Mouse (Mus musculus): ENCODE data around the gene Gm28048.

The Gm28048 gene

DNA sequence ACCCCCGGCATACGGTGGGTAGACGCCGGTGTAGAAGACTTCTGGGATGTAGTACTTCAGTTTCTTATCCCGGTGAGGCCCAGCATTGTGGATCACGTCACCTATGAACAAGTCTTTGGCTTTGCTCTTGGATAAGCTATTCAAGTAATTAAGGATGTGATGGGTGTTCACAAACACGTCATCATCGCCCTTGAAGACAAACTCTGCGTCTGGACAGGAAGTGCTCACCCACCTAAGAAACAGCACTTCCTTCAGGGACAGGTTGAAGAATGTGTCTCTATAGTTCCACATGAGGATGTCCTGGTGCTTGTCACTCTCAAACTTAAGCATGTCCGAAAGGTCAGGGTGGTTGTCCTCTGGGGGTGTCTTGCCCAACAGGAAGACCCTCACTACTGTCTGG is 145.6 kb downstream of the Gm28048 start:
- no peak for TF ChIP-seq GATA4 (IDR thresholded peaks at IDR 0.05; ENCODE audit: insufficient replicate concordance, low read length)

DNA sequence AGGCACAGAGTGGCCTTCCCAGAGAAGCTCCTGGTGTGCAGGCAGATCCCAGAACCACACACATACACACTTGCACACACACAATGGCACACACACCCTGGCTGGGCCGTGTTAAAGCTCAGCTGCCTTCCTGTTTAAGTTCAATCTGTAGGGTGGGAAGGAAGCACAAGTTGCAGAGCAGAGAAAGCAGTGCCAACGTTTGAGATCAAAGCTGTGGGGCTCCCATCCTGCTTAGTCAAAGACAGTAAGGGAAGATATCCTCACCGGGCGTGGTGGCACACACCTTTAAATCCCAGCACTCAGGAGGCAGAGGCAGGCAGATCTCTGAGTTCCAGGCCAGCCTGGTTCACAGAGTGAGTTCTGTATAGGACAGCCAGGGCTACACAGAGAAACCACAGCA is 149.3 kb downstream of the Gm28048 start:
- no peak for TF ChIP-seq GATA4 (IDR thresholded peaks at IDR 0.05; ENCODE audit: insufficient replicate concordance, low read length)

- TF ChIP-seq GATA4 (IDR thresholded peaks at IDR 0.05; ENCODE audit: insufficient replicate concordance, low read length), result peak; percentile 74; the same call in 1 of the 2 replicates
These were observed 150.0 kb downstream of the Gm28048 start for GRCm38 (mm10) chr11:22831916-22832315.

DNA sequence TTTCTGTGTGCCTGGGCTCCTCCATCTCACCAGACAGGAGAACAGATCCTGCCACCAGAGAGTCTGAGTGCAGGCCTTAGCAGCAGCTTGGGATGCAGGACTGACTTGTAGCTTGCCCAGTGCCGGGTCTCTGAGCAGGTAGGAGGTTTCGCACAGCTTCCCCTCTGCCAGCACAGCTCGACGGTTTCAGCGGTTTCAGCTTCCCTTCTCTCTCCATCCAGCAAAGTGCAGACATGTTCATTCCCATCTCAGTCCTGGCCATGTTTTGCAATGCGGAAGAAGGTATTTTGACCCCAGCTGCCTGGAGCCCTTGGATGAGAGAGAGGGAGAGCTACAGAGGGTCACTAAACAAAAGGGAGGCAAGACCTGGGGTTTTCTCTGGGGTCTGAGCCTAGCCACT is 151.2 kb downstream of the Gm28048 start:
- TF ChIP-seq GATA4 (IDR thresholded peaks at IDR 0.05; ENCODE audit: insufficient replicate concordance, low read length), result no peak

GRCm38 (mm10) chr11:22830179-22830611 is 151.7 kb downstream of the Gm28048 start:
- TF ChIP-seq GATA4 (IDR thresholded peaks at IDR 0.05; ENCODE audit: insufficient replicate concordance, low read length), result no peak

GRCm38 (mm10) chr11:22828988-22829632 is 152.8 kb downstream of the Gm28048 start:
- no peak for TF ChIP-seq GATA4 (IDR thresholded peaks at IDR 0.05; ENCODE audit: insufficient replicate concordance, low read length)

DNA sequence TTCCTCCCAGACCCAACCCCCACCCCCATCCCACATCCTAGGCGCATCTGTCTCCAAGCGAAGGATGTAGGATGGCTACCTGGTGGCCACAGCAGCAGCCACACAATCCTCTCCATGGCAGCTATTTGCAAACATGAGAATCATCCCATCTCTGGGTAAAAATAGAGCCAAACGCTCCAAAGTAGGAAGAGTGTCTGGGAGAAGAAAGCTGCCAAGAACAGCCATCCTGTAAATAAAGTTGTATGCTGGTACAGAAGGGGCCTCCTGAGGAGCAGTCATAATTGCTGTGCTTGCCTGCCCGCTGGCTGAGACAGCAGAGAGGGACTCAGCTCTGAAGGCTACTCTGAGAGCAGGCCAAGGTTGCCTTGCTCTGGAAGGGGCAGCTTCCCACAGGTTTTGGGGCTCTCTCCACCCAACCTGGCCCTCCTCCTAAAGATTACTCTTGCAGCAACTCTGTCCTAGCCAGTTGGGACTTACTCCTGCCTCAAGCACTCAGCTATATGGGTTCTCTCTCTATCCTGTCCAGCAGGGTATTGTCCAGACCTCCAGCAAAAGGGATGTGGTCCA is 154.3 kb downstream of the Gm28048 start:
- TF ChIP-seq GATA4 (IDR thresholded peaks at IDR 0.05; ENCODE audit: insufficient replicate concordance, low read length), result no peak

GRCm38 (mm10) chr11:22826665-22827064 is 155.2 kb downstream of the Gm28048 start:
- TF ChIP-seq GATA4 (IDR thresholded peaks at IDR 0.05; ENCODE audit: insufficient replicate concordance, low read length), result no peak

GRCm38 (mm10) chr11:22826051-22826450 is 155.8 kb downstream of the Gm28048 start:
- TF ChIP-seq GATA4 (IDR thresholded peaks at IDR 0.05; ENCODE audit: insufficient replicate concordance, low read length), result no peak

DNA sequence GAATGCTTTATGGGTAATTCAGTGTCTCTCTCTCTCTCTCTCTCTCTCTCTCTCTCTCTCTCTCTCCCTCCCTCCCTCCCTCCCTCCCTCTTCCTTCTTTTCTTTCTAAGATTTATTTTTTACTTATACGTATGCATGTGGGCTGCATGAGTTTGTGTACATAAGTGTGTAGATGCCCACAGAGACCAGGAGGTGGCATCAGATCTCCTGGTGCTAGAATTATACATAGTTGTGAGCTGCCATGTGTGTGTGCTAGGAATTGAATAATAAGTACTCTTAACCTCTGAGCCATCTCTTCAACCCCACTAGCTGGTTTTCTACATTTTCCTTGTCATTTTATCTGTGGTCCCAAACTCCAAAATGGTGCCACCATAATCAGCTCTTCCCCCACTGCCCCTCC is 156.3 kb downstream of the Gm28048 start:
- TF ChIP-seq GATA4 (IDR thresholded peaks at IDR 0.05; ENCODE audit: insufficient replicate concordance, low read length), result no peak

- TF ChIP-seq GATA4 (IDR thresholded peaks at IDR 0.05; ENCODE audit: insufficient replicate concordance, low read length), result peak; percentile 22; the same call in 1 of the 2 replicates
These were observed 157.7 kb downstream of the Gm28048 start for GRCm38 (mm10) chr11:22824049-22824705.

- TF ChIP-seq GATA4 (IDR thresholded peaks at IDR 0.05; ENCODE audit: insufficient replicate concordance, low read length), result no peak
These were observed 160.6 kb downstream of the Gm28048 start for GRCm38 (mm10) chr11:22821243-22821642.

DNA sequence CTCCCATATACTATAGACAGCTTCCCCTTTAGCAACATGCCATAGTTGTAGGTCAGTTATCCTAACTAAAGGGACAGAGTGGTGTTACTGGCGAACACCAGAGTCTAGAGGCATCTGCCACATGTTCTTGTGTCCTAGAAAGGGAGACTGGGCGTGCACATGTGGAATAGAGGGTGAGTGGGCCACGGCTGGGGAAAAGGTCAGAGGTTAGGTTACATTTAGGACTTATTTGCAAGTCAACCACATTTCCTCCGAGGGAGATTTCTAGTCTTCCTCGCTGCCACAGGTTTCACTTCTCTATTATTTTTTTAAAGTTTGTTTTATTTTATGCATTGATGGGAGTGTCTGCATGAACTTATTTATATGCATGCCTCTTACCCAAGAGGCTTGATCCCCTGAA is 163.5 kb downstream of the Gm28048 start:
- TF ChIP-seq GATA4 (IDR thresholded peaks at IDR 0.05; ENCODE audit: insufficient replicate concordance, low read length), result no peak

- TF ChIP-seq GATA4 (IDR thresholded peaks at IDR 0.05; ENCODE audit: insufficient replicate concordance, low read length), result no peak
These were observed 166.0 kb downstream of the Gm28048 start for GRCm38 (mm10) chr11:22815877-22816276.

- TF ChIP-seq GATA4 (IDR thresholded peaks at IDR 0.05; ENCODE audit: insufficient replicate concordance, low read length), result no peak
These were observed 166.7 kb downstream of the Gm28048 start for GRCm38 (mm10) chr11:22815143-22815542.

Data from liver, adult (tissue).